Mouse (Mus musculus): ENCODE data around the gene Tgoln1.

- TF ChIP-seq CTCF (IDR thresholded peaks at IDR 0.05) (no peak), EP300 (IDR thresholded peaks at IDR 0.05) (no peak)
Observed at GRCm38 (mm10) chr6:72630370-72630769, 13.6 kb upstream of the Tgoln1 start.
